Mouse (Mus musculus): ENCODE data around the gene Tff1. TPM values are rescaled to one million over a fixed set of nuclear protein-coding genes. Genes with fewer than 3 reads are reported as not detected.

The Tff1 gene
- polyA plus RNA-seq, 1 experiment from 2014 or later = not detected

DNA sequence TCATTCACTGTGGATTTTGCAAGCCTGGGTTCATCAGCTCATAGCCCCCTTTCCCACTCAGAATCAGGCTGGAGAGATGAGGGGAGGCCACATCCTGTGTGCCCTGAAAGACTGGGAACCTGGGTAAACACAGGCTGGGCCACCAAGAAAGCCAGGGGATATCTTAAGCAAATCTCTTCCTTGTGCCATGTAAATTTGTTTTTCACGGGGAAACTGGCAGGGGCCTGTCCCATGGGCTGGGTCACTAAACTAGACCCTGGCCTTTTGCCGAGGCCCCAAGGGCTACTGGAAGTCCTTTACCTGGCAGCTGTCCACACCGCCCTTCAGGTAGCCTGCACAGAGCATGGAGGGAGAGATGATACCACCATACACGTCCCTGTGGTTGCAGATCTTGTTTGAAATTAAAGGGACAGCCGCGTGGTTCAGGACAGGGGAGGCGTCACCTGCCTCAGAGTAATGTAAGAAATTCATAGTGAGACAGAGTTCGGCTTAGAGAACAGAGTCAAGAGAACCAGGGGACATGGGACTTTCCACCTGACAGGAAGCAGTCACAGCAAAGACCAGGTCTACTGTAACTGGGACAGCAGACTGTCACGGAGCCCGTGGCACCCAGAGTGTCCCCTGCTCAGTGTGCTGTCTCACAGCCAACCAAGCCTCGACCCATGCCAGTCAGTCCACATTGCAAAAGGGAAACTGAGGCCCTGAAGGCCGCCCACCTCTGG, 19.4 kb upstream of the Tff1 start:
- Histone ChIP-seq H3K4me2 (no peak overlapping the region), H3K36me3 (ENCODE audit: poor library complexity, severe bottlenecking) (no peaks in the 10 kb centered on the region), H3K27me3 (no peaks in the 10 kb centered on the region), H3K9ac (no peak overlapping the region), H3K27ac (no peak overlapping the region), H3K4me3 (no peak overlapping the region), H3K4me1 (no peaks in the 10 kb centered on the region), H3K9me3 (replicated peaks) (no peaks in the 10 kb centered on the region)
- WGBS = 81% methylated on average over 12 of the region's 12 CpGs
- no peak for ATAC-seq

DNA sequence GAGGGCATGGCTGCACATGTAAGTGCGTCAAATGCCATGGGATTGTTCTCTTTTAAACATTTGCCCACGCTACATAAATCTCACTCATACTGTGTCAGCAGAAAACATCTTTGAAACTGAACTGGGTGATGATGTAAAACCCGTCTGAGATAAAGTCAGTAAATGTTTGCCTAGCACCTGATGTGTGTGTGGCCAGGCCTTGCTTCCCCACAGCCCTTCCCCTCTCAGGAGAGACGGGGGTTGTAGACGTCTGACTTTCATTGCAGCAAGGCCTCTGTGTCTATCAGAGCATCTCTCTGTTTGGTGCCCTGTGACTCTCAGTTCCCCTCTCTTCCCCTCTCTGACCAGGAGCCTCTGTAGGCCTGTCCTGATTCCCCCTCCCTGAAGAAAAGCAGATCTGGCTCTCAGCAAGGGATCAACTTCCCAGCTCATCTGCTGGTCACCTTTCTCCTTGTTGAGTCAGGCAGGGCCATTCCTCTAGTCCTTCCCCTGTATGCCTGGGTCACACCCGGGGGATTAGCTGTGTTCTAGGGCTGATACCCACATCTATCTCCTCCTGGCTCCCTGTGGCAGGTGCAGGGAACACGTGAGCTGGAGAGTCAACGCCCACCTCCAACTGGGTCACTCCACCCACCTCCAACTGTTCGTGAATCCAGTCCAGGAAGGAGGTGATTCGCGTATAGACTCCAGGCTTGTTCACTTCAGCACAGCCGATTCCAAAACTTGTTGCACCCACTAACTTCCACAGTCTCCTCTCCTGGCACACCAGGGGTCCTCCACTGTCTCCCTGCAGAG, 18.3 kb upstream of the Tff1 start:
- Histone ChIP-seq H3K27ac (no peak overlapping the region), H3K36me3 (ENCODE audit: poor library complexity, severe bottlenecking) (no peaks in the 10 kb centered on the region), H3K9me3 (replicated peaks) (no peaks in the 10 kb centered on the region), H3K4me2 (no peak overlapping the region), H3K27me3 (no peaks in the 10 kb centered on the region), H3K4me3 (no peak overlapping the region), H3K9ac (no peak overlapping the region), H3K4me1 (no peaks in the 10 kb centered on the region)
- 80% methylated on average over 12 of the region's 12 CpGs for WGBS
- ATAC-seq = no peak

DNA sequence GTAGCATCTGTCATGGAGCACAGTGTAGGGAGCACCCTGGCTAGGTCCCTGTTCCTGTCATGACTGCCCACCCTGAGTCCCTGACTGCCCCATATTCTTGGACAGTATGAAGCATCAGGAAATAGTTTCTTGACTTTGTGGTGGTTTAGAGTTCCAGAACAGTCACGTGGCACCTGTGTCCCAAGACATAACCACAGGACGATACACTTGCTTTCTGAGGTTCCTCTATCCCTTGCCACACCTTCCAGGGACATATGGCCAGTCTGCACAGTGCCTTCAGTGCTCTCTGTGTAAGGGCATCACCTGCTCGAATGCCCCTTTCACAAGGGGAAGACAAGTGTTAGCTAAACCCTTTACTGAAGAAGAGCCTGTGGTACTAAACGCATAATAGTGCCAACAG, 16.4 kb upstream of the Tff1 start:
- no peak overlapping the region for H3K4me2 ChIP-seq
- no peak overlapping the region for H3K4me3 ChIP-seq
- no peak overlapping the region for H3K9ac ChIP-seq
- WGBS = 86% methylated on average over 4 of the region's 4 CpGs
- H3K9me3 ChIP-seq (replicated peaks) = no peaks in the 10 kb centered on the region
- no peaks in the 10 kb centered on the region for H3K36me3 ChIP-seq (ENCODE audit: poor library complexity, severe bottlenecking)
- no peaks in the 10 kb centered on the region for H3K4me1 ChIP-seq
- H3K27ac ChIP-seq = no peak overlapping the region
- no peak for ATAC-seq
- H3K27me3 ChIP-seq = no peaks in the 10 kb centered on the region

DNA sequence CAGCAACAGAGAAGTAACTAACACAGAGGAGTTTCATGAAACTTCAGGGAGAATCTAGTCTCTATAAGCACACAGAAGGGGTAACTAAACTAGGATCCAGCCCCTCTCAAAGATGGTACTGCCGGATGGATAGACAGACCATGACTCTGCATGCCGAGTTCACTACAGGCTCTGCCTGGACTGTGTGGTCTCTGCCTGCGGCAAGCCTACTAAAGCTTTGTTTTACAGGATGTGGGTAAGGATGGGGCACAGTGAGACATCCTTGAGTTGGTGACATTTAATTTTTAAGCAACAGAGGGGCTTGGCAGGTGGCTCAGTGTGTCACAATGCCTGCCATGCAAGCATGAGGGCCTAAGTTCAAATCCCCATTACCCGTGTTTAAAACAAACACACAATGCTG, 11.2 kb upstream of the Tff1 start:
- no peaks in the 10 kb centered on the region for H3K4me1 ChIP-seq
- 91% methylated on average over 4 of the region's 4 CpGs for WGBS
- H3K4me3 ChIP-seq = no peak overlapping the region
- no peak for ATAC-seq
- H3K27me3 ChIP-seq = no peaks in the 10 kb centered on the region
- no peaks in the 10 kb centered on the region for H3K9me3 ChIP-seq (replicated peaks)
- no peak overlapping the region for H3K9ac ChIP-seq
- H3K4me2 ChIP-seq = no peak overlapping the region
- no peak overlapping the region for H3K27ac ChIP-seq
- no peaks in the 10 kb centered on the region for H3K36me3 ChIP-seq (ENCODE audit: poor library complexity, severe bottlenecking)

DNA sequence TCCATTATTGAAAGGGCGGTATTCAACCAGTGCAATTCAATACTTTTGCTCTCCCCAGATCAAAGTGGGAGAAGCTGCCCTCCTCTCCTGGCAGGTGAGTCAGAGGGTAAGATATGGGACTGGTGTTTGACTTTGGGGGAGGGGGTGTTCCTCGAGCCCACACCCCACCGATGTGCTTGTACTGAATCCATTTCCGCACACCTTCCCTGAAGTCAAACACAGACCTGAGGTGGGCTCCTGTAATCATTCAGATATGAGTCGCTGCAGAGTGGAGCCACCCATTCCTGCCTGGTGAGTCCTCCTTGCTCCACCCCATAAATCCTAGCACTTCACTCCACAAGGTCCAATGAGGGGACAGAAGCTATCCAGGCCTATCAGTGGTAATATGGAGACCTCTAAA, 4.7 kb upstream of the Tff1 start:
- WGBS = 91% methylated on average over 5 of the region's 5 CpGs
- Histone ChIP-seq H3K4me1 (no peaks in the 10 kb centered on the region), H3K4me3 (no peak overlapping the region), H3K9ac (no peak overlapping the region), H3K4me2 (no peak overlapping the region), H3K27ac (no peak overlapping the region), H3K27me3 (no peaks in the 10 kb centered on the region), H3K36me3 (ENCODE audit: poor library complexity, severe bottlenecking) (no peaks in the 10 kb centered on the region), H3K9me3 (replicated peaks) (no peaks in the 10 kb centered on the region)
- no peak for ATAC-seq

DNA sequence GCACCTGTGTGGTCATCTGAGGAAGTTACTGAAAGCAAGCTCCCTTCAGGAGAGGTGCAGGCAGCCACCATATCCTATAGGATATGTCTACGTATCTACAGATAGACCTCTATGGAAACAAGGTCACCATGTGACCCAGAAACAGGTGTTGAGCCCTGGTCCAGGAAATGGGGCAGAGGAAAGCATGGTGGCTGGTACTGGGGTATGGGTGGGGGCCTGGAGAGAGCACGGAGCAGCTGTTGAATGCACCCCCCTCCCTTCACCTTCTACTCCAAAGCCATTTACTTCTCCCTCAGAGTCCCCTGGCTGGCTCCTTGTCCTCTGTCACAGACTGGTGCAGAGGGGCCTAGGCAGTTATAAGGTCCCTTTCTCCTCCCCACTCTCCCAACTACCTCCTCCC, 1.3 kb downstream of the Tff1 start:
- no peaks in the 10 kb centered on the region for H3K9me3 ChIP-seq (replicated peaks)
- H3K4me2 ChIP-seq = no peak overlapping the region
- WGBS = 84% methylated on average over 2 of the region's 2 CpGs
- H3K27me3 ChIP-seq = no peaks in the 10 kb centered on the region
- no peaks in the 10 kb centered on the region for H3K36me3 ChIP-seq (ENCODE audit: poor library complexity, severe bottlenecking)
- H3K9ac ChIP-seq = no peak overlapping the region
- ATAC-seq = no peak
- H3K27ac ChIP-seq = no peak overlapping the region
- no peak overlapping the region for H3K4me3 ChIP-seq
- no peaks in the 10 kb centered on the region for H3K4me1 ChIP-seq

DNA sequence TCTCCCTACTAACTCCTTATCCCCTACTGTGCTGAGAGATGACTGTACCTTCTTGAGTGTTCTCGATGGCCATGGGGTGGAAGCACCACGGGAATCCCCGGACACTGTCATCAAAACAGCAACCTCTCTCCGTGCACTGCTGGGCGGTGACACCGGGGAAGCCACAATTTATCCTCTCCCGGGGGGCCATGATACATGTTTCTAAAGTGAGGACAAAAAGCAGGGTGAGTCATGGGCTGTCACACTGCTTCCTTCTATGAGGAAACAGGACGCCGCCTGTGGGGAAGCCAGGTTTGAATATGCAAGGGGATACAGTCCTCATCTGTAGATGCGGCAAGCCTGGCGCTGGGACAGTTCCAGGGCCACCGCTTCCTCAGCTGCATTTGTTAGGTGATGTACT, 2.5 kb downstream of the Tff1 start:
- Histone ChIP-seq H3K4me2 (no peak overlapping the region), H3K27me3 (no peaks in the 10 kb centered on the region), H3K4me3 (no peak overlapping the region), H3K36me3 (ENCODE audit: poor library complexity, severe bottlenecking) (no peaks in the 10 kb centered on the region), H3K4me1 (no peaks in the 10 kb centered on the region), H3K27ac (no peak overlapping the region), H3K9me3 (replicated peaks) (no peaks in the 10 kb centered on the region), H3K9ac (no peak overlapping the region)
- 92% methylated on average over 12 of the region's 12 CpGs for WGBS
- no peak for ATAC-seq

DNA sequence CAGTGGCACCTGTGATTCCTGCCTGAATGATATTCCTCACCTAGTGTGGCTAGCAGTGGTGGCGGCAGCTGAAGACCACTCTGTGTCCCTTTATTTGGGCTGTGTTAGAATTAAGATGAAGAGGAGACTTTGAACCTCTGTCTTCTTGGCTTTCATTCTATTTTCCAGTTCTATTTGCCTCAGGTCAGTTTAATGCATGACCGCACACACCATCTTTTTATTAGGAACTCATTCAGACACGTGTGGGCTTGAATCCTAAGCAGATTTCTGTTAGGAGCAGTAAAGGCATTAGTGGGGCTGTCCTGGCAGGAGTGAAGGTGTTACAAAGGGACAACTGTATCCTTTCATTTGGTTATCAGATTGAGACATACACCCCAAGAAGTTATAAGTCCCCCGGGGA, 4.8 kb downstream of the Tff1 start:
- Histone ChIP-seq H3K9ac (no peak overlapping the region), H3K36me3 (ENCODE audit: poor library complexity, severe bottlenecking) (no peaks in the 10 kb centered on the region), H3K4me1 (no peaks in the 10 kb centered on the region), H3K9me3 (replicated peaks) (no peaks in the 10 kb centered on the region), H3K27me3 (no peaks in the 10 kb centered on the region), H3K4me2 (no peak overlapping the region), H3K27ac (no peak overlapping the region), H3K4me3 (no peak overlapping the region)
- WGBS = 65% methylated on average over 4 of the region's 4 CpGs
- ATAC-seq = no peak

DNA sequence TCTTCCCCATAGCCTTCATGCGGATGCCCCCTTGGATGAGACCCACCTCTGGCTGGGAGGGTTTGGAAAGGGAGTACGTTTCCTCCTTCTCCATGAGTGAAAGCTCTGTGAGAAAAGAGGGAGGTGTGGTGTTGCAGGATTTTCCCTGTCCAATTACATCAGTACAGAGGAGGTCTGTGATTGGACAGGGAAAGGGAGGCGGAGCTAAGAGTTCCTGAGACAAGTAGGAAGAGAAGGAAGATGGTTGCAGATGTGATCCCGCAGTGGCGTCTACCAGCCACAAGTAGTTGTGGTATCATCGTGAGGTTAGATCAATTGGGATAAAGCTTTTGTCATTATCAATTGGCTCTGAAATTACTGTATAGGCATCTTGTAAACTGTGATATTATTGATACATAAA, 7.2 kb downstream of the Tff1 start:
- Histone ChIP-seq H3K27ac (no peak overlapping the region), H3K9me3 (replicated peaks) (no peaks in the 10 kb centered on the region), H3K4me3 (no peak overlapping the region), H3K4me1 (no peaks in the 10 kb centered on the region), H3K27me3 (no peaks in the 10 kb centered on the region), H3K9ac (no peak overlapping the region), H3K36me3 (ENCODE audit: poor library complexity, severe bottlenecking) (no peaks in the 10 kb centered on the region), H3K4me2 (no peak overlapping the region)
- ATAC-seq = no peak
- WGBS = 81% methylated on average over 6 of the region's 6 CpGs

DNA sequence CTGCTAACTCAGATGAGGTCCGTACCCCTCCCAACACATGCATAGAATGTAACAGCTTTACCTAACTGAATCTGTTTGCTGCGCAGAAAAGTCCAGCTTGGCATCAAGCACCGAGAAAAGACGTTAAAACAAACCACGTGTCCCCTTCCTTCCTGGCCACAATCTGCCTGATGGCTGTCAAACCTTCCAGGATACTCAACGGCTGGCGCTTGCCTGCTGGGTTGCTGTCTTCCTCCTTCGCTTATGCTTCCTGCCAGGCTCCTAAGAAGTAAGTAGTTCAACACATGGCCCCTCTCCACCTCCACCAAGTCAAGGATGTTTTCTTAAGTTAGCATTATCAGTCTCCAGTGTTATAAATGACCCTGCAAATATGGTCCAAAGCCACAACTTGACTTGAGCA, 11.3 kb downstream of the Tff1 start:
- no peaks in the 10 kb centered on the region for H3K27me3 ChIP-seq
- no peaks in the 10 kb centered on the region for H3K36me3 ChIP-seq (ENCODE audit: poor library complexity, severe bottlenecking)
- H3K4me3 ChIP-seq = no peak overlapping the region
- no peak overlapping the region for H3K4me2 ChIP-seq
- peaks cover 4% of the 10 kb centered on the region; the same call in 1 of the 2 replicates for H3K4me1 ChIP-seq
- H3K27ac ChIP-seq = no peak overlapping the region
- no peaks in the 10 kb centered on the region; the same call in 1 of the 2 replicates for H3K9me3 ChIP-seq (replicated peaks)
- no peak for ATAC-seq
- WGBS = 89% methylated on average over 8 of the region's 8 CpGs
- no peak overlapping the region for H3K9ac ChIP-seq

DNA sequence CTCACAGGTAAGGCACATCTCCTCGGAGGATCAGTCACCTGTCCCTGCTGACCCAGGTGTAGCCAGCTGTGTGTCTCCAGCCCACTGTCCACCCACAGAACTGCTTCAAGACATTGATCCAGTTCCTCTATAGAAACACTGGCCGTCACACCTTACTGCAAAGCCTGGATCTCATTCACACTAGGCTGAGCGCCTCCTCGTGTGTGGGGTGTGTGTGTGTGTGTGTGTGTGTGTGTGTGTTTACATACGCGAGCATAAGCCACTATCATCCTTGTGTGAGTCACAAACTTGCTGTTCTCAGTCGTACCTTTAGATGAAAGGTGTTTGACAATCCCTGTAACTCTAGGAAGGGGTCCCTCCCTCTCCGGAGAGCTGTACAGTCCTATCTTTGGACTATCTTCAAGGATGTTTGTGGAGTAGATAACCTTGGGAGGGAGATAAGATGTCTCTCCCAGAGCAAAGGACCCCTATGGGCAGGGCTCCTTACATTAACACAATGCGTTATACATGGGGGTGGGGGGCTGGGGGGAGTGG, 12.0 kb downstream of the Tff1 start:
- Histone ChIP-seq H3K36me3 (ENCODE audit: poor library complexity, severe bottlenecking) (no peaks in the 10 kb centered on the region), H3K27ac (no peak overlapping the region), H3K4me2 (no peak overlapping the region), H3K9ac (no peak overlapping the region), H3K4me1 (peaks cover 4% of the 10 kb centered on the region; the same call in 1 of the 2 replicates), H3K9me3 (replicated peaks) (no peaks in the 10 kb centered on the region; the same call in 1 of the 2 replicates), H3K4me3 (no peak overlapping the region), H3K27me3 (no peaks in the 10 kb centered on the region)
- 82% methylated on average over 9 of the region's 9 CpGs for WGBS
- no peak for ATAC-seq

DNA sequence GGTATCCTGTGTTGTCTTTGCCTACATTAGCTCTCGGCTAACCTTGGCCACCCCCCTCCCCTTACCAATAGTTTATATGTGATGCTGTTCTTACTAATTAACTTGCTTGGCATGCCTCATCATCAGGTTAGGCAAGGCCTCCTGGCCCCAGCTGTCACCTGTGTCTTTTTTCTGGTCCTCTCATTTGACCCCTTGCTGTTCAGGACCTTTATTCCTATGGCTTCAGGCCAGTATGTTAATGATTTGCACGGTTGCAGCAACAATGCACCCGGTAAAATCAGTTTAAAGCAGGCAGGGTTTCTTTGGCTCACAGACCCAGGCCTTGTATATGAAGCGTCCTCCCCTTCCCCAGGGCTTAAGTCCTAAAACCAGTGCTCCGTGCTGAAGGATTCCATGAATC, 12.6 kb downstream of the Tff1 start:
- Histone ChIP-seq H3K27me3 (no peaks in the 10 kb centered on the region), H3K9me3 (replicated peaks) (no peaks in the 10 kb centered on the region; the same call in 1 of the 2 replicates)
- 44% methylated on average over 5 of the region's 5 CpGs for WGBS

More for the DNA sequence above, 12.6 kb downstream of the Tff1 start:
- H3K9ac ChIP-seq = no peak overlapping the region
- no peaks in the 10 kb centered on the region for H3K36me3 ChIP-seq (ENCODE audit: poor library complexity, severe bottlenecking)
- H3K4me3 ChIP-seq = no peak overlapping the region
- no peak overlapping the region for H3K27ac ChIP-seq
- peaks cover 4% of the 10 kb centered on the region; the same call in 1 of the 2 replicates for H3K4me1 ChIP-seq
- H3K4me2 ChIP-seq = no peak overlapping the region
- no peak for ATAC-seq

Measured in forebrain, embryonic 13.5 days (tissue).